Mouse (Mus musculus): ENCODE data around the gene Vmn2r20. TPM values are rescaled to one million over a fixed set of nuclear protein-coding genes. Genes with fewer than 3 reads are reported as not detected.
A peak's percentile ranks its signal among the peaks of the same experiment; 100 is the strongest.
"Not testable (repeated sequence)": the region's sequence is repeated elsewhere in the genome, so short reads cannot be mapped to it uniquely, and the experiment has no call there.

The Vmn2r20 gene
- not detected in 2 replicates for polyA plus RNA-seq (2014; fragmentation: Nextera tagmentation; extraction: Ambion mirVana)

DNA sequence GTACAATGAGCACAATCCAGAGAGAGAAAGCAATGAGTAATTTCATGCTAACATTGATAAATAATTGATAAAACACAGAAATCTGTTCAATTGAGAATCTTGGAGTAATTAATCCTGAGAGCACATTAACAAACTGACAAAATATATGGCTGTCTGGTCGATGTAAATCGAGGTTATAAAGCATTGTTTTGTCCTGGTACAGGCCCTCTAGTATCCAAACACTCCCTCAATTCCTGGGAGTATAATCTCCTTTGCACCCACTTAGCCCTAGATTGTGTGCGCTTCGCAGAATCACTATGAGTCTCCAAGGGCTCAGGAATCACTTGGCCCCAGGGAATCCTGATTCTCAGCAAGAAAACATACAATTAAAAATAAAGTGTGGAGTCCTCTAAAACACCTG is at the start of gene Vmn2r20:
Vmn2r20 (minus strand) TSS at position 101 of the 400 bp plus-strand sequence.
- H3K9me3 ChIP-seq (ENCODE audit: control insufficient read depth, low read length); H3K4me3 ChIP-seq (ENCODE audit: low read depth, low read length); H3K4me1 ChIP-seq (replicated peaks; ENCODE audit: control insufficient read depth, insufficient read depth, low read length); H3K27me3 ChIP-seq (ENCODE audit: control insufficient read depth, insufficient read depth, low read length); H3K36me3 ChIP-seq (ENCODE audit: control insufficient read depth, insufficient read depth, low read length); H3K9ac ChIP-seq (ENCODE audit: low read depth, low read length); H3K4me2 ChIP-seq (replicated peaks; ENCODE audit: low read depth, low read length); ATAC-seq (ENCODE audit: low FRiP score); DNase-seq (ENCODE audit: low spot score); H3K27ac ChIP-seq (ENCODE audit: low read depth, low read length): not testable (repeated sequence)
- no CpG with 5 or more reads among the region's 4 CpGs for WGBS

DNA sequence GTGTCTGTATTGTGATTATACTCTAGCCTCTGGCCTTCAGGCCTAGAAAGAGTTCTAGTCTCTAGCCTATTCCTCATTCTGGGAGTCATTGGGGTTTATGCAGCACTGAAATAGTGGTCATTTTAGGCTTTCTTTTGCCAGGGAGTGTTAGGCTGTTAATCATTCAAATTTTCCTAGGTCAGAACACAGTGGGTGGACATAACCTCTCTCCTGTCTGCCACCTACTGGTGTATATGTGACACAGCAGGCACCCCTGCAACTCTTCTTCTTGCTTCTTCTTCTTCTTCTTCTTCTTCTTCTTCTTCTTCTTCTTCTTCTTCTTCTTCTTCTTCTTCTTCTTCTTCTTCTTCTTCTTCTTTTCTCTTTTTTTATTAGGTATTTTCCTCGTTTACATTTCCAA is 6.5 kb upstream of the Vmn2r20 start:
- not testable (repeated sequence) for H3K9ac ChIP-seq (ENCODE audit: low read depth, low read length); H3K9me3 ChIP-seq (ENCODE audit: control insufficient read depth, low read length); H3K4me3 ChIP-seq (ENCODE audit: low read depth, low read length); H3K27ac ChIP-seq (ENCODE audit: low read depth, low read length); H3K4me2 ChIP-seq (replicated peaks; ENCODE audit: low read depth, low read length); DNase-seq (ENCODE audit: low spot score); ATAC-seq (ENCODE audit: low FRiP score); H3K27me3 ChIP-seq (ENCODE audit: control insufficient read depth, insufficient read depth, low read length); H3K36me3 ChIP-seq (ENCODE audit: control insufficient read depth, insufficient read depth, low read length); H3K4me1 ChIP-seq (replicated peaks; ENCODE audit: control insufficient read depth, insufficient read depth, low read length)
- WGBS = no CpG with 5 or more reads among the region's 1 CpGs

- WGBS = no CpG with 5 or more reads among the region's 8 CpGs
- H3K4me1 ChIP-seq (replicated peaks; ENCODE audit: control insufficient read depth, insufficient read depth, low read length); H3K27ac ChIP-seq (ENCODE audit: low read depth, low read length); H3K36me3 ChIP-seq (ENCODE audit: control insufficient read depth, insufficient read depth, low read length); ATAC-seq (ENCODE audit: low FRiP score); H3K4me2 ChIP-seq (replicated peaks; ENCODE audit: low read depth, low read length); H3K9ac ChIP-seq (ENCODE audit: low read depth, low read length); H3K9me3 ChIP-seq (ENCODE audit: control insufficient read depth, low read length); H3K4me3 ChIP-seq (ENCODE audit: low read depth, low read length); H3K27me3 ChIP-seq (ENCODE audit: control insufficient read depth, insufficient read depth, low read length); DNase-seq (ENCODE audit: low spot score): not testable (repeated sequence)
Measured at GRCm38 (mm10) chr6:123406918-123407665, 10.8 kb downstream of the Vmn2r20 start.

GRCm38 (mm10) chr6:123388824-123389223 is 29.1 kb downstream of the Vmn2r20 start:
- not testable (repeated sequence) for DNase-seq (ENCODE audit: low spot score); H3K4me2 ChIP-seq (replicated peaks; ENCODE audit: low read depth, low read length); H3K9me3 ChIP-seq (ENCODE audit: control insufficient read depth, low read length); H3K27ac ChIP-seq (ENCODE audit: low read depth, low read length); H3K36me3 ChIP-seq (ENCODE audit: control insufficient read depth, insufficient read depth, low read length); H3K27me3 ChIP-seq (ENCODE audit: control insufficient read depth, insufficient read depth, low read length); H3K4me1 ChIP-seq (replicated peaks; ENCODE audit: control insufficient read depth, insufficient read depth, low read length); H3K9ac ChIP-seq (ENCODE audit: low read depth, low read length); H3K4me3 ChIP-seq (ENCODE audit: low read depth, low read length); ATAC-seq (ENCODE audit: low FRiP score)

GRCm38 (mm10) chr6:123346141-123346540 is 71.8 kb downstream of the Vmn2r20 start:
- H3K36me3 ChIP-seq (ENCODE audit: control insufficient read depth, insufficient read depth, low read length) = no peaks in the 10 kb centered on the region
- no peaks in the 10 kb centered on the region for H3K27me3 ChIP-seq (ENCODE audit: control insufficient read depth, insufficient read depth, low read length)
- no peaks in the 10 kb centered on the region for H3K9me3 ChIP-seq (ENCODE audit: control insufficient read depth, low read length)
- no peak overlapping the region for H3K9ac ChIP-seq (ENCODE audit: low read depth, low read length)
- 86% methylated on average over 1 of the region's 1 CpGs for WGBS
- no peak overlapping the region for H3K4me2 ChIP-seq (replicated peaks; ENCODE audit: low read depth, low read length)
- no peaks in the 10 kb centered on the region for H3K4me1 ChIP-seq (replicated peaks; ENCODE audit: control insufficient read depth, insufficient read depth, low read length)
- H3K4me3 ChIP-seq (ENCODE audit: low read depth, low read length) = no peak overlapping the region
- no peak for ATAC-seq (ENCODE audit: low FRiP score)
- no peak for DNase-seq (ENCODE audit: low spot score)
- no peak overlapping the region for H3K27ac ChIP-seq (ENCODE audit: low read depth, low read length)

DNA sequence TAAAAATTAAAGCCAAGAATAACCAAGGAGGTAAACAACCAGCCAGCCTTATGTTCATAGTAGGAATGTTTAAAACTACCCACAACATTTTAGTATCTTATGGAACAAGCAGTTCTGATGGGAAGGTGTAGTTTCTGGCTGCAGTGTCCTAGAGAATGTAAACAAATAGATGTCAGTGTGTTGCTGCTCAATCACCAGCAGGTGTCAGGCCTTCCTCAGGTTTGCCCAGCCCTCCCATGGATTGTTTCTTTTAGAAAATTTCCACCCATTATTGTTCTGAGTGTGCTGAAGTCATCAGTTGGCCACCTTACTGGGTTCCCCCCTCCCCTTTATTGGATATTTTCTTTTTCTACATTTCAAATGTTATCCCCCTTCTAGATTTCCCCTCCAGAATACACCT is 77.8 kb downstream of the Vmn2r20 start:
- H3K27me3 ChIP-seq (ENCODE audit: control insufficient read depth, insufficient read depth, low read length) = no peaks in the 10 kb centered on the region
- DNase-seq (ENCODE audit: low spot score) (peak; percentile 2), ATAC-seq (ENCODE audit: low FRiP score) (peak; percentile 47; the same call in 1 of the 2 replicates)
- no peaks in the 10 kb centered on the region for H3K4me1 ChIP-seq (replicated peaks; ENCODE audit: control insufficient read depth, insufficient read depth, low read length)
- H3K4me3 ChIP-seq (ENCODE audit: low read depth, low read length) = no peak overlapping the region
- H3K36me3 ChIP-seq (ENCODE audit: control insufficient read depth, insufficient read depth, low read length) = no peaks in the 10 kb centered on the region
- H3K9ac ChIP-seq (ENCODE audit: low read depth, low read length) = no peak overlapping the region
- H3K4me2 ChIP-seq (replicated peaks; ENCODE audit: low read depth, low read length) = no peak overlapping the region
- no peaks in the 10 kb centered on the region for H3K9me3 ChIP-seq (ENCODE audit: control insufficient read depth, low read length)
- no peak overlapping the region for H3K27ac ChIP-seq (ENCODE audit: low read depth, low read length)

DNA sequence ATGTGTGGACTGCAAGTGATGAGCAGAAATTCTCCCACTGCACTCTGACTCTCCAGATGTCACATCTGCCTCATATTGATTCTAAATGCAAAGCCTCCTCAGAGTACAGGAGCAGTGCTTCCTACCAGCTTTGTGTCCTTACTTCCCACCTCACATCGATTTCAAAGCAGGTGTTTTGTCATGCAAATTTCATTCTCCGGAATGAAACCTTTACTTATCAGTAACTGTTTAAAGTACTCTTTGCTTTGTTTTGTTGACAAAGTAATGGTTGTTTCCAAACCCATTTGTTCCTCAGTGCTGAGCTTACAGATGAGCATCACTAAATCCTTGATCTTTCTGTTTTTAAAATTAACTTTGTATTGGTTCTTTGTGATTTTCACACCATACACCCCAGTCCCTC is 85.4 kb downstream of the Vmn2r20 start:
- 34% methylated on average over 2 of the region's 2 CpGs for WGBS

More for the DNA sequence above, 85.4 kb downstream of the Vmn2r20 start:
- ATAC-seq (ENCODE audit: low FRiP score) (no peak), DNase-seq (ENCODE audit: low spot score) (no peak)
- H3K4me3 ChIP-seq (ENCODE audit: low read depth, low read length) = no peak overlapping the region
- no peaks in the 10 kb centered on the region for H3K36me3 ChIP-seq (ENCODE audit: control insufficient read depth, insufficient read depth, low read length)
- H3K9ac ChIP-seq (ENCODE audit: low read depth, low read length) = no peak overlapping the region
- no peaks in the 10 kb centered on the region for H3K9me3 ChIP-seq (ENCODE audit: control insufficient read depth, low read length)
- no peak overlapping the region for H3K4me2 ChIP-seq (replicated peaks; ENCODE audit: low read depth, low read length)
- H3K27me3 ChIP-seq (ENCODE audit: control insufficient read depth, insufficient read depth, low read length) = no peaks in the 10 kb centered on the region
- no peak overlapping the region for H3K27ac ChIP-seq (ENCODE audit: low read depth, low read length)
- H3K4me1 ChIP-seq (replicated peaks; ENCODE audit: control insufficient read depth, insufficient read depth, low read length) = no peaks in the 10 kb centered on the region

Other genes with a start within 250 kb of the Vmn2r20 start
- gene Clec4b2, start 245.2 kb downstream of the Vmn2r20 start, polyA plus RNA-seq (2014; fragmentation: Nextera tagmentation; extraction: Ambion mirVana) = not detected in 2 replicates
- gene Clec4n, start 188.3 kb downstream of the Vmn2r20 start, polyA plus RNA-seq (2014; fragmentation: Nextera tagmentation; extraction: Ambion mirVana) = 0.20 and 1.0 TPM in 2 replicates
- not detected in 2 replicates for gene Clec4d, start 156.0 kb downstream of the Vmn2r20 start, polyA plus RNA-seq (2014; fragmentation: Nextera tagmentation; extraction: Ambion mirVana)
- not detected in 2 replicates for gene Clec4e, start 128.2 kb downstream of the Vmn2r20 start, polyA plus RNA-seq (2014; fragmentation: Nextera tagmentation; extraction: Ambion mirVana)
- not detected in 2 replicates for gene Vmn2r19, start 109.8 kb downstream of the Vmn2r20 start, polyA plus RNA-seq (2014; fragmentation: Nextera tagmentation; extraction: Ambion mirVana)
- gene Vmn2r21, start 115.3 kb upstream of the Vmn2r20 start, polyA plus RNA-seq (2014; fragmentation: Nextera tagmentation; extraction: Ambion mirVana) = not detected in 2 replicates
- not detected in 2 replicates for gene Vmn2r22, start 232.6 kb upstream of the Vmn2r20 start, polyA plus RNA-seq (2014; fragmentation: Nextera tagmentation; extraction: Ambion mirVana)

All from hindbrain, embryonic 11.5 days (tissue).